In the genomic region with DNA sequence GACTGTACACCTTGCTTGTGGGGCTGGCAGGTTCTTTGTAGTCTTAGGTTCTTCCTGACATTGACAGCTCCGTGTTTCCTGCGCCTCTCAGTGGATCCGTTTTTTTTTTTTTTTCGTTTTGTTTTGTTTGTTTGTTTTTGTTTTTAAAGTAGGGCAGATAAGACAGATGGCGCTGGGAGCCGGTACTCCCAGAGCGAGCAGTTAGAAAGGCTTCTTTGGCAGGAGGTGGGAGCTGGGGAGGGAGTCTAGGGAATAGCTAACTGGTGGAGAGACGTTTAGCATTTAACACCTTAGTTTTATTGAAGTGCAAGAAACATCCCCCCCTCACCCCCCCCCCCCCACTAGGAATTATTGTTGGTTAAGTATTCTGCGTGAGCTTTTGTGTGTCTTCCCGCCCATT, we compare ENCODE assay signal across 8 mouse cellular contexts. TPM values are rescaled to one million over a fixed set of nuclear protein-coding genes. Genes with fewer than 3 reads are reported as not detected.
A peak's percentile ranks its signal among the peaks of the same experiment; 100 is the strongest.
DNase-seq lines count a peak whose midpoint lies in the region; ATAC-seq and TF ChIP-seq lines count a peak whose summit lies in the region.

No protein-coding gene starts in this region.

- peak overlapping the region; percentile 72 for H3K4me3 ChIP-seq in heart, embryonic 11.5 days (ENCODE audit: low read depth, low read length)
- peak overlapping the region; percentile 72 to 94 (median 74) for H3K4me3 ChIP-seq in CH12.LX (replicated peaks in 1 of 3; ENCODE audit: low read depth in 2 of 3, low read length in 2 of 3, poor library complexity in 1 of 3)
- H3K4me3 ChIP-seq in embryonic facial prominence, embryonic 15.5 days (replicated peaks), result peak overlapping the region; percentile 74
- peak overlapping the region; percentile 82 for H3K4me3 ChIP-seq in liver, embryonic 12.5 days

- ATAC-seq in heart, embryonic 11.5 days (replicated peaks; ENCODE audit: insufficient number of reproducible peaks, low FRiP score, low TSS enrichment), result no peak
- ATAC-seq in embryonic facial prominence, embryonic 15.5 days (ENCODE audit: insufficient number of reproducible peaks, low FRiP score, low TSS enrichment, low read depth), result no peak
- no peak for ATAC-seq in liver, embryonic 12.5 days

- H3K4me1 ChIP-seq in heart, embryonic 11.5 days (ENCODE audit: control insufficient read depth, insufficient read depth, low read length), result 0 out of 2 replicates have a peak, but pooled peaks cover 10% of the 10 kb centered on the region
- H3K4me1 ChIP-seq in CH12.LX (ENCODE audit: control insufficient read depth in 1 of 2, insufficient read depth in 2 of 2), result peaks cover 2 to 21% of the 10 kb centered on the region in 2 experiments; a peak in 2 of 4 replicates
- H3K4me1 ChIP-seq in embryonic facial prominence, embryonic 15.5 days, result peaks cover 19% of the 10 kb centered on the region; the same call in 1 of the 2 replicates
- H3K4me1 ChIP-seq in liver, embryonic 12.5 days, result peaks cover 29% of the 10 kb centered on the region

- no peak for TF ChIP-seq RAD21 in CH12.LX (IDR thresholded peaks at IDR 0.05; ENCODE audit: low read depth, low read length)

- no peaks in the 10 kb centered on the region for H3K36me3 ChIP-seq in heart, embryonic 11.5 days (ENCODE audit: control insufficient read depth, insufficient read depth, low read length)
- no peaks in the 10 kb centered on the region for H3K36me3 ChIP-seq in CH12.LX (replicated peaks in 1 of 2; ENCODE audit: control insufficient read depth in 1 of 2, insufficient read depth in 1 of 2, low read length in 1 of 2)
- H3K36me3 ChIP-seq in embryonic facial prominence, embryonic 15.5 days, result no peaks in the 10 kb centered on the region
- H3K36me3 ChIP-seq in liver, embryonic 12.5 days, result no peaks in the 10 kb centered on the region

- no peak overlapping the region for H3K27ac ChIP-seq in heart, embryonic 11.5 days (ENCODE audit: low read depth, low read length)
- no peak overlapping the region for H3K27ac ChIP-seq in CH12.LX (ENCODE audit: insufficient read depth, low read depth)
- H3K27ac ChIP-seq in embryonic facial prominence, embryonic 15.5 days (replicated peaks), result peak overlapping the region; percentile 74; the same call in 1 of the 2 replicates
- H3K27ac ChIP-seq in liver, embryonic 12.5 days, result peak overlapping the region; percentile 86

- H3K9ac ChIP-seq in heart, embryonic 11.5 days (ENCODE audit: low read depth, low read length), result peak overlapping the region; percentile 78
- H3K9ac ChIP-seq in CH12.LX (ENCODE audit: insufficient read depth, low read depth), result peak overlapping the region; percentile 71
- H3K9ac ChIP-seq in embryonic facial prominence, embryonic 15.5 days, result peak overlapping the region; percentile 39
- peak overlapping the region; percentile 88 for H3K9ac ChIP-seq in liver, embryonic 12.5 days

- in situ Hi-C loops in CH12.LX (cut with MboI; ENCODE audit: low pct_ligation_motif_present, low pct_unique_long_range_greater_than_20kb, low sequenced_read_pairs), result loop anchor here (25.0 kb wide), 1 partner anchor 324 kb away; a partner anchor contains a TSS

- TF ChIP-seq EP300 in CH12.LX (IDR thresholded peaks at IDR 0.05; ENCODE audit: low read length), result no peak

- no peaks in the 10 kb centered on the region for H3K27me3 ChIP-seq in heart, embryonic 11.5 days (ENCODE audit: control insufficient read depth, insufficient read depth, low read length)
- H3K27me3 ChIP-seq in CH12.LX (replicated peaks), result peaks cover 10% of the 10 kb centered on the region
- H3K27me3 ChIP-seq in embryonic facial prominence, embryonic 15.5 days, result no peaks in the 10 kb centered on the region
- H3K27me3 ChIP-seq in liver, embryonic 12.5 days (replicated peaks), result no peaks in the 10 kb centered on the region

- dilution Hi-C loops in CH12.LX (cut with MboI; ENCODE audit: extremely low pct_ligation_motif_present, extremely low pct_unique_long_range_greater_than_20kb, low sequenced_read_pairs), result no loop called here

- under 1% methylated on average over 10 of the region's 10 CpGs for WGBS in heart, embryonic 11.5 days (ENCODE audit: insufficient replicate concordance)
- under 1% methylated on average over 10 of the region's 10 CpGs for WGBS in embryonic facial prominence, embryonic 15.5 days
- WGBS in liver, embryonic 12.5 days (ENCODE audit: insufficient replicate concordance), result 2% methylated on average over 10 of the region's 10 CpGs

- peaks cover 7% of the 10 kb centered on the region for H3K79me2 ChIP-seq in CH12.LX (replicated peaks; ENCODE audit: control insufficient read depth, extremely low read depth, insufficient read depth, poor library complexity, severe bottlenecking)

- DNase-seq in heart, adult 8-10 months (ENCODE audit: low spot score), result no peak
- DNase-seq in CH12.LX (ENCODE audit: extremely low read depth), result no peak
- no peak for DNase-seq in urinary bladder, postnatal 25 days (ENCODE audit: low spot score)
- no peak for DNase-seq in cerebellum, postnatal 4 days (ENCODE audit: low spot score in 2 of 2)
- no peak for DNase-seq in kidney, postnatal 14 days

- TF ChIP-seq CTCF in CH12.LX (conservative IDR thresholded peaks at IDR 0.05 in 1 of 2, IDR thresholded peaks at IDR 0.05 in 1 of 2; ENCODE audit: low read depth in 2 of 2, low read length in 2 of 2), result no peak

- H3K9me3 ChIP-seq in heart, embryonic 11.5 days (replicated peaks; ENCODE audit: control insufficient read depth, low read length), result no peaks in the 10 kb centered on the region
- no peaks in the 10 kb centered on the region for H3K9me3 ChIP-seq in CH12.LX (replicated peaks; ENCODE audit: low read length)
- no peaks in the 10 kb centered on the region for H3K9me3 ChIP-seq in embryonic facial prominence, embryonic 15.5 days (replicated peaks)
- H3K9me3 ChIP-seq in liver, embryonic 12.5 days (replicated peaks), result no peaks in the 10 kb centered on the region

- H3K4me2 ChIP-seq in heart, embryonic 11.5 days, result peak overlapping the region; percentile 71
- peak overlapping the region; percentile 95 for H3K4me2 ChIP-seq in CH12.LX (ENCODE audit: insufficient read depth, low read depth, poor library complexity, severe bottlenecking)
- H3K4me2 ChIP-seq in embryonic facial prominence, embryonic 15.5 days (replicated peaks), result peak overlapping the region; percentile 66
- peak overlapping the region; percentile 90 for H3K4me2 ChIP-seq in liver, embryonic 12.5 days

- no peak for TF ChIP-seq POLR2A in CH12.LX (IDR thresholded peaks at IDR 0.05; ENCODE audit: low read depth, low read length)

TF ChIP-seq in CH12.LX, 34 proteins besides CTCF, POLR2A, EP300 and RAD21:
- TF ChIP-seq NRF1 (IDR thresholded peaks at IDR 0.05; ENCODE audit: low read depth, low read length), result no peak
- no peak for TF ChIP-seq PAX5 (IDR thresholded peaks at IDR 0.05; ENCODE audit: low read length)
- no peak for TF ChIP-seq CHD2 (IDR thresholded peaks at IDR 0.05; ENCODE audit: low read length)
- TF ChIP-seq KAT2A (IDR thresholded peaks at IDR 0.05; ENCODE audit: insufficient replicate concordance, low read length), result no peak
- TF ChIP-seq USF2 (conservative IDR thresholded peaks at IDR 0.05; ENCODE audit: low read depth, low read length), result no peak
- TF ChIP-seq POLR2AphosphoS2 (IDR thresholded peaks at IDR 0.05; ENCODE audit: low read depth, low read length), result no peak
- no peak for TF ChIP-seq RCOR1 (conservative IDR thresholded peaks at IDR 0.05; ENCODE audit: low read depth, low read length)
- no peak for TF ChIP-seq TBP (conservative IDR thresholded peaks at IDR 0.05; ENCODE audit: low read depth, low read length)
- TF ChIP-seq ZKSCAN1 (IDR thresholded peaks at IDR 0.05; ENCODE audit: borderline replicate concordance, low read depth, low read length), result no peak
- TF ChIP-seq E2F4 (IDR thresholded peaks at IDR 0.05; ENCODE audit: insufficient replicate concordance, low read depth, low read length), result no peak
- TF ChIP-seq ETS1 (conservative IDR thresholded peaks at IDR 0.05; ENCODE audit: low read depth, low read length), result no peak
- no peak for TF ChIP-seq SMC3 (IDR thresholded peaks at IDR 0.05; ENCODE audit: low read depth, low read length)
- no peak for TF ChIP-seq IRF4 (IDR thresholded peaks at IDR 0.05; ENCODE audit: low read depth, low read length)
- TF ChIP-seq NELFE (IDR thresholded peaks at IDR 0.05; ENCODE audit: low read depth, low read length), result no peak
- TF ChIP-seq MAZ (IDR thresholded peaks at IDR 0.05; ENCODE audit: low read depth, low read length), result no peak
- no peak for TF ChIP-seq SIN3A (IDR thresholded peaks at IDR 0.05; ENCODE audit: low read length)
- no peak for TF ChIP-seq UBTF (IDR thresholded peaks at IDR 0.05; ENCODE audit: low read depth, low read length)
- TF ChIP-seq ZMIZ1 (IDR thresholded peaks at IDR 0.05; ENCODE audit: low read depth, low read length), result no peak
- TF ChIP-seq MXI1 (IDR thresholded peaks at IDR 0.05; ENCODE audit: low read depth, low read length), result no peak

RNA-seq across cellular contexts. Expression of a gene that starts 0.8 kb away (rescaled TPM):
- polyA plus RNA-seq in heart, embryonic 11.5 days (2014; fragmentation: Nextera tagmentation; extraction: Ambion mirVana), result 4.3 and 4.7 TPM in 2 replicates
- total RNA-seq in heart, adult 8-10 months (2022), result 1 to 10 TPM; 2.0 to 2.1 (median 2.0) TPM
- total RNA-seq in CH12.LX (2012; rRNA removed), result 3.6 and 3.9 TPM in 2 replicates
- total RNA-seq in CH12.LX (2014; rRNA removed), result 2.3 and 2.4 TPM in 2 replicates
- 2.5 and 2.8 TPM in 2 replicates for polyA plus RNA-seq in CH12.LX (2012; ENCODE audit: insufficient read length, low read depth)
- polyA plus RNA-seq in embryonic facial prominence, embryonic 15.5 days (2015; fragmentation: Nextera tagmentation; extraction: Ambion mirVana), result 4.9 and 5.3 TPM in 2 replicates
- 3.2 and 3.4 TPM in 2 replicates for polyA plus RNA-seq in liver, embryonic 12.5 days (2016; fragmentation: Nextera tagmentation; extraction: Ambion mirVana)

Comparison
In these comparisons a context has a peak if more than half of its experiments do, and no peak if none do; other contexts are left out.
1. H3K27ac ChIP-seq: peak in embryonic facial prominence, embryonic 15.5 days (single experiment) and liver, embryonic 12.5 days (single experiment); none in heart, embryonic 11.5 days (single experiment) and CH12.LX (single experiment).
2. Peak in every context shown above with its lines, with median percentiles within 50 percentile points of each other: H3K4me2 ChIP-seq, H3K4me3 ChIP-seq and H3K9ac ChIP-seq.